Mouse (Mus musculus) adrenal gland, postnatal 36 days (tissue): ENCODE results near the gene Adamts12. TPM values are rescaled to one million over a fixed set of nuclear protein-coding genes. Genes with fewer than 3 reads are reported as not detected.

ENCODE experiments used
- total RNA-seq, 2 experiments: library from RNA; stranded (reverse); gene quantifications; 2 replicates each; pipeline ENCODE4 v1.2.3; 2021

Adamts12 gene
- total RNA-seq, 2 experiments from 2014 or later: 5.8 to 9.1 TPM

Other genes with a start within 250 kb of the Adamts12 start
- gene C1qtnf3, start 112.5 kb upstream of the Adamts12 start, total RNA-seq: 1 to 10 TPM; 1.2 to 1.3 TPM
- 10 to 100 TPM; 14.4 to 20.0 TPM for gene Amacr, start 83.0 kb upstream of the Adamts12 start, total RNA-seq
- not detected for gene Slc45a2, start 64.1 kb upstream of the Adamts12 start, total RNA-seq
- not detected for gene Rxfp3, start 26.8 kb upstream of the Adamts12 start, total RNA-seq